Mouse (Mus musculus): ENCODE measurements around the gene Ccr7.

Ccr7 gene

GRCm38 (mm10) chr11:99136961-99137360 is 17.9 kb downstream of the Ccr7 start:
- DNase-seq = peak in 1 of 2 experiments; percentile 9

- DNase-seq = peak in 1 of 2 experiments; percentile 64
These were observed 18.5 kb downstream of the Ccr7 start for GRCm38 (mm10) chr11:99136361-99136760.

- DNase-seq = no peak
These were observed 19.8 kb downstream of the Ccr7 start for GRCm38 (mm10) chr11:99135047-99135440.

DNA sequence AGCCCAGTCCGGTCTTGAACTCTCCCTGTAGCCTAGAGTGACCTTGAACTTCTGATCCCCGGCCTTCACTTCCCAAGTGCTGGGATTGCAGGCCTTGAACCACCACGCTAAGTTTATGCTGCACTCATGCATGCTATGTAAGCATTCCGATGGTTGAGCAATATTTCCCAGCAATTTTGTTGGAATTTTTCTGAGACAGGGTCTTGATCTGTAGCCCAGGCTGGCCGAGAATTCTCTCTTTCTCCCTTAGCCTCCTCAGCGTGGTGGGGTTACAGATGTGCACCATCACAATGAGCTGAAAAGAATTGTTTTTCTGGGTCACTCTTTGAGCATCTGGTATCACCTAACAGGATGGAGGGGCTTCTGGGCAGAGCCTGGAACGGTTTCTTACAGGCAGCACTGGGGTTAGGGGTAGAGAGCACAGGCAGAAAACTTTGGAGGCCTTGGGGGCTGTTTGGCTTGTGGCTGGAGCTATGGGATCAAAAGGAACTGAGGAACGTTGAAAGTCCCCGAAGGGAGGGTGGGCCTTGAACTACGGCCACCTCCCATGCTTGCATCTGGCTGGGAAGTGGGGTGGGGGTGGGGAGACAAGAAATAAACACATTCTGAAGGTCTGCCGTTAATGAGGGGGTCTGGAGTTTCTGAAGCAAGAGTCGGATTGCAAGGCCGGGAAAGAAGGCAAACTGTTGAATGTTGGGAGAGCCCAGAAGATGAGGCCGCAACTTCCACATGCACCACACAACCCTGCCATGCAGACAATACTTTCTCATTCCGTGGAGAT is 20.4 kb downstream of the Ccr7 start:
- no peak for DNase-seq

- no peak for DNase-seq
These were observed 21.5 kb downstream of the Ccr7 start for GRCm38 (mm10) chr11:99133285-99133897.

DNA sequence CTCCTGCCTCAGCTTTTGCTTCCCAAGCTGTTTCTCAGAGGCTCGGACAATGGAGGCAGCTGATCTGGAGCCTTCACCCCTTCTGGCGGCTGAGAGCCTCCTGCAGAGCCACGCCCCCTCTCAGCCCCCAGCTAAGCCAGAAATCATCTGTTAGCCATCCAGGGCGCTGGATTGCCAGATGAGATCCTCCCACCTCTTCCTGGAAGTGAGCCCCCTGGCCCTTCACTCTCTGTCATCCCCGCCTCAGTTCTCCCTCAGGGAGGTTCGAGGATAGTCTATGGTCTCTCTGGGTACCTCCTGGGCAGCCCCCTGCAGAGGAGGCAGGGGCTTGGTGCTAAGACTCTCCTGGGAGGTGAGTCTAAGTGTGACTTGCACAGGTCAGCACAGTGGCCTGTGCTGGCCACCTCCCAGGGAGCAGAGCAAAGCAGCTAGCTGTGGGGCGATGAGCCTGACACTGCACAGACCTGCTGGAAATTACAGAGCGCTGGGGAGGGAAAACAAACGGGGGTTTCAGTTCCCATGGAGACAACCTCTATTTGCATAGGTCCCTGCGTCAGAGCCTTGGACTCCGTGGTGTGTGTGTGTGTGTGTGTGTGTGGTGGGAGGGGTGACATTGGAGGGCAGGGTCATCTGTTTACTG is 22.7 kb downstream of the Ccr7 start:
- DNase-seq = peak in 1 of 2 experiments; percentile 44

DNA sequence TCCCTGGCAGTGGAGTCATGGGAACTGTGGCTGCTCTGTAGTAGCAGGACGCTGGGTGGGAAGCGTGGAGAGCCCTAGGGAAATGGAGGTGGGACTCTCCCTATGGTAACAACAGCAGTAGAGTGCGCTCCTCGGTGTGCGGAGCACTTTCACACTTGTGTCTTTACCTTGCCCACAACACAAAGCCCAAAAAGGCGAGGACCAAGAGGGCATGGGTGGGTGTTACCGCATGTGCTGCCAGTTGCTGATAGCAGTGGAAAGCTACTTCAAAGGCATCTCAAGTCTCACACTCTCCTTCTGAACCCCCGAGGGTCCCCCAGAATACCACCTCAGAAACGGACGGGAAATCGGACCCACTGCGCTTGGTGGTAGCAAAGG is 23.4 kb downstream of the Ccr7 start:
- no peak for DNase-seq

DNA sequence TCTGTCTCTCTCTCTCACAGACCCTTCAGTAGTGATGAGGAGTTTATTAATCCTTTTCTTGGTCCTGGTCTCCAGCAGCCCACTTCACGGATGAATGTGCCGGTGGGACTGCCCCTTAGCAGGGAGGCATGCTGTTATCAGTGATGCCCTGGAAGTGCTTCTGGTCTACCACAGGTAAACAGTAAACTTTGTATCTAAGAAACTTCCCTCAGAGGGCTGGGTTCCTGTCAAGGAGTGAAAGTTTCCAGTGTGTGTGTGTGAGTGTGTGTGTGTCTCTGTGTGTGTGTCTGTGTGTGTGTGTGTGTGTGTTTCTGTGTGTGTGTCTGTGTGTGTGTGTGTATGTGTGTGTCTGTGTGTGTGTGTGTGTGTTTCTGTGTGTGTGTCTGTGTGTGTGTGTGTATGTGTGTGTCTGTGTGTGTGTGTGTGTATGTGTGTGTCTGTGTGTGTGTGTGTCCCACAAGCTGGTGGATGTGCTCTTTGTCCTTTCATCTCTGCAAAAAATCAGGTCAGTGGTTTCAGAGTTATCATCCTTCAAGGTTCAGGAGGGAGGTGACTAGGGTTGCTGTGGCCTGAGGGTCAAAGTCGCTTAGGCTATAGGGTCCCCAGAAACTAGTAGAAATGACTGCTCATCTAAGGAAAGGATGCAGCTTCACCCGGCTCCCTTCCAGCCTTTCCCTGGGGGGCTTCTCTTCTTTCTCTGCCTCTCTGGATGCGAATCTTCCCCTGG is 24.0 kb downstream of the Ccr7 start:
- no peak for DNase-seq

DNA sequence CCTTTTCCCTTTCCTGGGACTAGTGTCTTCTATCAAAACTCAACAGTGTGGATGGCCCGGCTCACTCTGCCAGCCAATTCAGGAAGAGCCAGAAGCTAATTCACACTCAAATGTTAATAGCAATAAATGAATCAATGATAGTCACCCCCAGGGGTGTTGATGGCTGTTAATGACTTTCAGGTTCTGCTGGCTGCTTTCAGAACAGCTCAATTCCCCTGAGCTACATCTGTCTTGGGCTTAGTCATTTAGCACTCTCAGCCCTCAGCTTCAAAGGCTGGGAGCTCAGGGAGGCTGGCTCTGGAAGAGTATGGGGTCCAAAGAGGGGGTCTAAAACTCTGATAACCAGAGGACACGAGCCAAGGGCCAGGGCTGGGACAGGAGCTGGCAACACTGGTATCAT is 25.6 kb downstream of the Ccr7 start:
- no peak for DNase-seq

- no peak for DNase-seq
These were observed 26.8 kb downstream of the Ccr7 start for GRCm38 (mm10) chr11:99127785-99128682.

GRCm38 (mm10) chr11:99126482-99127253 is 28.2 kb downstream of the Ccr7 start:
- no peak for DNase-seq

GRCm38 (mm10) chr11:99124635-99125029 is 30.2 kb downstream of the Ccr7 start:
- no peak for DNase-seq

DNA sequence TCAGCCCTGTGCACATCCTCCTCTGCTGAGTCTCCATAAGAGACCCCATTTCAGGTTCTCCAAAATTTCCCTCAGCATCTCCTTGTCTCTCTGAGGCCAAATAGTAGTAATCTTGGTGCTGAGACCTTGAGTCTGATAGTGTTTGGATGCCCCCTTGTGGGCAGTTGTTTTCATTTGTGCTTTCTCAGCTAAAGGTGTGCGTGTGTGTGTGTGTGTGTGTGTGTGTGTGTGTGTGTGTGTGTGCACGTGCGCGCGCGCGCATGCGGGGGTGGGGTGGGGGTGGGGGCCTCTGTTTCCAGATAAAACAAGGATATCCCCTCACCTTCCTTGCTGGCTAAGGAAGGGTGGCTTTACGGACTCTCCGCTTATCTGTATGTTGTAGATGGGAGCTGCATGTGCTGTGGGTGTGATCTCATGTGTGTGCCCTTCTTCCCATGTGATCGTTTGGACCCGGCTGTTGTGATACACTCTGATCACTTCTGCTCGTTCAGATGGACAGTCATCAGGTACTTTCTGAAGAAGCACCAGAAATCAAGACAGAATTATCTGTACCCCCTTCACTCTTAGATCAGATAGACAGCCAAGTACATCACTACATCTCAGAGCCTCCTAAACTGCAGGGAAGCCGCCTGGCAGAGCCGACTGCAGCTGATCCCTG is 30.8 kb downstream of the Ccr7 start:
- peak in 1 of 2 experiments; percentile 61 for DNase-seq

DNA sequence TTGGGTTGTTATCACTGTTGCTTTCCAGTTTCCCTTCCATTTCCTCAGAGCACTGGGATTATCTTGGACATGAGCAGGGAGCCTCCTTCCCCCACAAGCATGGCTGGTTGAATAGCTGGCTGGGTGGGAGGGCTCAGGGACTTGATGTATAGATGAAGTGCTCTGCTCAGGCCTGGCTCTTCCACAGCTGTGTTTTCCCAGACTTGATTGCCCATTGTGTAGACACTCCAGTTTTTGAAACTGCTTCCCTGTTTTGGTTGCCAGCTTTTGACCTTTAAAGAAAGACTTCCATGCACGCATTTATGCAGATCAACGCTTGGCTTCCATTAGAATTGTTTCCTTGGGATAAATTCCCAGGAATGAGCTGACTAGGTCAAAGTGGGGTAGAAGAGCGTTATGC is 32.2 kb downstream of the Ccr7 start:
- no peak for DNase-seq

GRCm38 (mm10) chr11:99121218-99121631 is 33.7 kb downstream of the Ccr7 start:
- DNase-seq = no peak

GRCm38 (mm10) chr11:99120524-99121217 is 34.2 kb downstream of the Ccr7 start:
- DNase-seq = no peak

GRCm38 (mm10) chr11:99118963-99119362 is 35.9 kb downstream of the Ccr7 start:
- no peak for DNase-seq

- DNase-seq = no peak
These were observed 36.5 kb downstream of the Ccr7 start for GRCm38 (mm10) chr11:99118420-99118819.

DNA sequence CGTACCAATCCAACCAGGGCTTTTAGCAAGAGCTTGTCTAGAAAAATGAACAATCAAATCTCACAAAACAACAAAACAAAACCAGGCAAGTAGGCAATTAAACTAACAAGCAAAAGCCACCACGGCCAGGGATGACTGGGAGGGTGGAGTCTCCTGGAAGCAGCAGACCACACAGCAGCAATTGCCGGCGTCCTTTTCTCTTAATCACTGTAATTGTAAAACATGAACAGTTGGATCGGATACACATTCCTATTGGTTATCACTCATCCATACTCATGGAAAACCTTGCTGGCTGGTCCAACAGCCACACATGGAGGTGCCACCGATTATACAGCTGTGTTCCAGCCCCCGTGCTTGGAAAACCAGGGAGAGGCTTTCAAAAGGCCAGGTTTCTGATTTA is 37.0 kb downstream of the Ccr7 start:
- DNase-seq = no peak

DNA sequence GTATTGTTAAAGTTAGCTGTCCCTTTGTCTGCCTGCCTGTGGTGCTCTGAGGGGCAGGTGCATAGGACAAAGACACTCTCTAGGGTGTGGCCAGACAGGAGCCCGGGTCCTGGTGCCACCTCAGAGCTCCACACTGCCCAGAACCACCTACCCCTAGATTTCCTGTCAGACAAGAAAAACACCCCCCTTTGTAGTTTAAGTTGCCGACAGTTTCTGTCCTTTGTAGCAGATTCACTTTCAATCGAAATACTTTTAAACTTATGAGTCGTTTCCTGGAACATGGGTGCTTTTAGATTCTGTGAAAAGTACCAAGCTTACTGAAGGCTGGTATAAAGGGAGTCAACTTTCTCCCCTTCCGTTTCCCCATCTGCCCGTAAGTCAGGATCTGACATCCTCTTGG is 38.9 kb downstream of the Ccr7 start:
- no peak for DNase-seq
